Mouse (Mus musculus): ENCODE measurements around the gene Ubald2. TPM values are rescaled to one million over a fixed set of nuclear protein-coding genes. Genes with fewer than 3 reads are reported as not detected.

Gene Ubald2
- total and polyA plus RNA-seq, 3 experiments: 56.8 to 77.7 TPM; not detected in 1

DNA sequence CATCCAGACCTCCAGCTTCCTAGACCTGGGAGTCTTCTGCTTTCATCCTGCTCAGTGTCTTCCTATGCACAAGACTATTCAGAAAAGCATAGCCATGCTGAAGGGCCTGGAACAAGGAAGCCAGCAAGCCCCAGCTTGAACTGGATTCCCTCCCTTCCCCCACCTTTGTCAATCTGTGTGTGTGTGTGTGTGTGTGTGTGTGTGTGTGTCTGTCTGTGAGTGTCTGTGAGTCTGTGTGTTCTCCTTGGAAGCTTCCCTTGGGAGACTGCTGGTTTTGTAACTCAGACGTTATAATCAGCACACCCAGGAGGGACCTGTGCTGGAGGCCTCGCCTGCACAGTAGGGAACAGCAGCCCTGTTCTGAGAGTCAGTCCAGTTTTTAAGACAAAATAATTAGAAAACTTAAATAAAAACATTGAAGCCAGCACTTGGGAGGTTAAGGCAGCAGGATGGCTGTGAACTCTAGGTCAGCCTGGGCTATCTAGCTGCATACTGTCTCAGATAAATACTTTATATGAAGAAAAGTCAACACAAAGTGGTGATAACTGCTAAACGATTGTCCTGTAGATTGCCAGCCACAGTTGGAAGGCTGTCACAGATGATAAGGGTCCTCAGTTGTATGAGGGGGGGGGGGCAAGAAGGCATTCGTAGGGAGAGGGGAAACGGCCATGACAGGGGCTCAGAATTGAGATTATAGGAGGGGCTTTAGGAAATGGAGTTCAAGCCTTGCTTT is 2.3 kb downstream of the Ubald2 start (continued):
- peak; percentile 81 to 97 for TF ChIP-seq EP300 (IDR thresholded peaks at IDR 0.05; ENCODE audit: low read depth in 1 of 2, low read length in 2 of 2)
- no peak for TF ChIP-seq MAX (IDR thresholded peaks at IDR 0.05; ENCODE audit: low read length)
- TF ChIP-seq RAD21 (IDR thresholded peaks at IDR 0.05; ENCODE audit: low read depth, low read length): no peak
- peak; percentile 94 for TF ChIP-seq GATA1 (IDR thresholded peaks at IDR 0.05; ENCODE audit: low read depth, low read length)

DNA sequence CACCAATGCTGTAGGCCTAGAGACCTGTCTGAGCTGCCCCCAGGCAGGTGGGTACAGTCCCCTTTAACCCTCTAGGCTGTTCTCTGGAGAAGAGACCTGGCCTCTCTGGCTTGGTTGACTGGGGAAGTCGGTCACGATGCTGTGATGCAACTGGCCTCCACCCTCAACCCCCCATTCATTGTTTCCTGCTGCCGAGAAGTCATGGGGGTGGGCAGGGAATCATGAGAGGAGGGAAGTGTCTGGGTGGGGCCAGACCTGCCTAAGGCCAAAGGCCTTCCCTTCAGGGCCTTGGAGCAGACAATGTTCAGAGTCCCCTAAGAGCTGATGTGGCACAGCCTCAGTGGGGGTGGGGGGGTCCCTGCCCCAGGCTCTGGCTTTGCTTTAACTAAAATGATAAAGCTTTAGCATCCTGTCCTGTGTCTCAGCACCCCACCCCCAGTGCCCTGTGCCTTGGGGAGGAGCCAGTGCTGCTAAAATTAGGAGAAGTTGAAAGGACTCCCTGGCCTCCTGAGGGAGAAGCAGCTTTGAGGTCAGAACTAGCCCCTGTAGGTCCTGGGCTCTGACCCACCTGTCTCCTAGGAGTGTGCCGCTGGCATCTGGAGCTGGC is 2.9 kb downstream of the Ubald2 start:
- Histone ChIP-seq H3K4me1 (ENCODE audit: control insufficient read depth in 1 of 2, insufficient read depth in 2 of 2, low read length in 2 of 2) (peaks cover 14 to 38% of the 10 kb centered on the region in 2 experiments), H3K27me3 (ENCODE audit: control insufficient read depth in 1 of 2, insufficient read depth in 2 of 2, low read length in 2 of 2) (no peaks in the 10 kb centered on the region), H3K27ac (ENCODE audit: control insufficient read depth, low read depth, low read length) (peak overlapping the region; percentile 97), H3K79me2 (ENCODE audit: control insufficient read depth, insufficient read depth, low read length, poor library complexity) (peaks cover 10% of the 10 kb centered on the region), H3K36me3 (ENCODE audit: control insufficient read depth in 1 of 2, insufficient read depth in 2 of 2, low read length in 2 of 2) (peaks cover 0 to 29% of the 10 kb centered on the region in 2 experiments; a peak in 3 of 4 replicates), H3K4me3 (ENCODE audit: control insufficient read depth in 1 of 2, insufficient read depth in 1 of 2, low read depth in 2 of 2, low read length in 2 of 2) (peak overlapping the region; percentile 30; a peak in 3 of 4 replicates), H3K9me3 (replicated peaks; ENCODE audit: insufficient read depth, low read length) (no peaks in the 10 kb centered on the region), H3K9ac (ENCODE audit: control insufficient read depth, low read depth, low read length, poor library complexity, severe bottlenecking) (peak overlapping the region; percentile 91)
- DNase-seq (ENCODE audit: low read depth, low spot score): peak; percentile 87
- TF ChIP-seq MAZ (IDR thresholded peaks at IDR 0.05; ENCODE audit: low read depth, low read length) (0 out of 2 replicates have a peak, but pooled peaks have one; percentile 12), HCFC1 (IDR thresholded peaks at IDR 0.05; ENCODE audit: low read depth, low read length) (no peak), MXI1 (IDR thresholded peaks at IDR 0.05; ENCODE audit: low read depth, low read length) (no peak), CHD1 (IDR thresholded peaks at IDR 0.05; ENCODE audit: low read depth, low read length) (peak; percentile 38; the same call in 1 of the 2 replicates), SMC3 (IDR thresholded peaks at IDR 0.05; ENCODE audit: low read depth, low read length) (no peak), ZNF384 (IDR thresholded peaks at IDR 0.05; ENCODE audit: low read depth, low read length) (0 out of 2 replicates have a peak, but pooled peaks have one; percentile 3), ZC3H11A (IDR thresholded peaks at IDR 0.05; ENCODE audit: low read depth, low read length) (no peak), MYC (IDR thresholded peaks at IDR 0.05; ENCODE audit: low read depth, low read length) (no peak), RCOR1 (IDR thresholded peaks at IDR 0.05; ENCODE audit: low read depth, low read length) (peak; percentile 58; the same call in 1 of the 2 replicates), ETS1 (IDR thresholded peaks at IDR 0.05; ENCODE audit: low read depth, low read length) (peak; percentile 48; the same call in 1 of the 2 replicates), POLR2A (IDR thresholded peaks at IDR 0.05; ENCODE audit: control insufficient read depth in 1 of 2, insufficient read depth in 1 of 2, low read depth in 1 of 2, low read length in 2 of 2, poor library complexity in 1 of 2) (peak in 1 of 2 experiments; percentile 46; a peak in 1 of 4 replicates), SIN3A (IDR thresholded peaks at IDR 0.05; ENCODE audit: low read length) (peak; percentile 72), NELFE (IDR thresholded peaks at IDR 0.05; ENCODE audit: low read depth, low read length) (peak; percentile 15), UBTF (IDR thresholded peaks at IDR 0.05; ENCODE audit: borderline replicate concordance, insufficient read depth, low read depth, low read length) (no peak), POLR2AphosphoS5 (IDR thresholded peaks at IDR 0.05; ENCODE audit: borderline replicate concordance, low read depth, low read length) (no peak), POLR2AphosphoS2 (IDR thresholded peaks at IDR 0.05; ENCODE audit: low read length) (no peak), TAL1 (IDR thresholded peaks at IDR 0.05; ENCODE audit: low read length) (no peak), RAD21 (IDR thresholded peaks at IDR 0.05; ENCODE audit: low read depth, low read length) (no peak), GABPA (IDR thresholded peaks at IDR 0.05; ENCODE audit: low read depth, low read length) (no peak), ZKSCAN1 (IDR thresholded peaks at IDR 0.05; ENCODE audit: low read depth, low read length) (no peak), GATA1 (IDR thresholded peaks at IDR 0.05; ENCODE audit: low read depth, low read length) (no peak), MAFK (IDR thresholded peaks at IDR 0.05; ENCODE audit: borderline replicate concordance, low read depth, low read length) (no peak), TCF12 (IDR thresholded peaks at IDR 0.05; ENCODE audit: low read depth, low read length) (peak; percentile 26; the same call in 1 of the 2 replicates), MYB (IDR thresholded peaks at IDR 0.05; ENCODE audit: low read depth, low read length) (no peak), CHD2 (IDR thresholded peaks at IDR 0.05; ENCODE audit: low read length) (peak; percentile 30; the same call in 1 of the 2 replicates), E2F4 (IDR thresholded peaks at IDR 0.05; ENCODE audit: borderline replicate concordance, low read depth, low read length) (no peak), MEF2A (IDR thresholded peaks at IDR 0.05; ENCODE audit: extremely low read depth, insufficient replicate concordance, low read depth, low read length, poor library complexity, severe bottlenecking) (peak; percentile 63; the same call in 1 of the 2 replicates), ZMIZ1 (IDR thresholded peaks at IDR 0.05; ENCODE audit: low read depth, low read length) (peak; percentile 39; the same call in 1 of the 2 replicates), MAX (IDR thresholded peaks at IDR 0.05; ENCODE audit: low read length) (no peak), NRF1 (IDR thresholded peaks at IDR 0.05; ENCODE audit: insufficient read depth, low read depth, low read length, poor library complexity, severe bottlenecking) (no peak)
